Mouse (Mus musculus): ENCODE results near the gene Tceal5.
"Not testable (repeated sequence)": the region's sequence is repeated elsewhere in the genome, so short reads cannot be mapped to it uniquely, and the experiment has no call there.

Tceal5 gene

GRCm38 (mm10) chrX:136203664-136204066 is at the start of gene Tceal5:
TSS of gene Tceal5 (minus strand) at chrX:136203876.
- DNase-seq (ENCODE audit: low spot score): peak; percentile 59

- DNase-seq (ENCODE audit: low spot score): peak; percentile 29
Measured at GRCm38 (mm10) chrX:136252023-136252729, 48.5 kb upstream of the Tceal5 start.

- DNase-seq (ENCODE audit: low spot score): no peak
Measured at GRCm38 (mm10) chrX:136249671-136250070, 46.0 kb upstream of the Tceal5 start.

DNA sequence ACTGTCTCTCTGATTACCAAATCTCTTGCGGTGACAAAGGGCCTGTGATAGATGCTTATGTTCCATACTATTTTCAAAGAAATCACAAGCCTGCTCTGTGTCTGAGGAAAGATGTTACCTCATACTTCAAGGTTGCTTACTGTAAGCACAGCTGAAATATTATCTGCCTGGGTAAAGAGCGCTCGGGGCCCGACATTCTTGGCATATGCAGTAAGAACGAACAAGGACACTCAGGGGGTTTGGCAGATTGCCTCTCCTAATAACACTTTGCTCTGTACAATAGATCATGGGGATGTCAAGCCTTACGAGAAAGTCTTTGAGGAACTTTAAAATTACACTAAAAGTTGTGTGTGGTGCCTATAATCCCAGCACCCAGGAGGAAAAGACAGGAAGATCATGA is 45.1 kb upstream of the Tceal5 start:
- no peak for DNase-seq (ENCODE audit: low spot score)

GRCm38 (mm10) chrX:136245521-136246071 is 41.9 kb upstream of the Tceal5 start:
- DNase-seq (ENCODE audit: low spot score): peak; percentile 17

- peak; percentile 91 for DNase-seq (ENCODE audit: low spot score)
Measured at GRCm38 (mm10) chrX:136244574-136245229, 41.0 kb upstream of the Tceal5 start, which contains the start of gene Tceal9. TSS of gene Tceal9 (plus strand) at chrX:136245079.

DNA sequence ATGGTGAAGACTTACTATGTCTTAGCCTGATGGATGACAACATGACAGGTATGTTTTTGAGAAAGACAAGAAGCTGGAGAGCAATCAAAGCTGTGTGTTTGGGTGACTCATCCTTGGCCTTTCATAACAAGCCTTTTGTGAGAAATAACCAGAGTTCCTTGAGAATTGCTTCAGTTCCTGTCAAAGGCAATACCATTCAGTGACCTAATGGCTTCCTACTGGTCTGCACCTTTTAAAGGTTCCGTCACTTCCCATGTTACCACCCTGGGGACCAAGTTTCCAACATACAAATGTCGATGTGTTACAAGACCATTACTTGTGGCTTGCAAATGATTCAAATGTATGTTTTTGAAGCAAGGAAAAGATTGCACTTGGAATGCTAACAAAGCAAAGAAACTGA is 39.5 kb upstream of the Tceal5 start:
- no peak for DNase-seq (ENCODE audit: low spot score)

- DNase-seq (ENCODE audit: low spot score): peak; percentile 19
Measured at GRCm38 (mm10) chrX:136238118-136238517, 34.4 kb upstream of the Tceal5 start.

DNA sequence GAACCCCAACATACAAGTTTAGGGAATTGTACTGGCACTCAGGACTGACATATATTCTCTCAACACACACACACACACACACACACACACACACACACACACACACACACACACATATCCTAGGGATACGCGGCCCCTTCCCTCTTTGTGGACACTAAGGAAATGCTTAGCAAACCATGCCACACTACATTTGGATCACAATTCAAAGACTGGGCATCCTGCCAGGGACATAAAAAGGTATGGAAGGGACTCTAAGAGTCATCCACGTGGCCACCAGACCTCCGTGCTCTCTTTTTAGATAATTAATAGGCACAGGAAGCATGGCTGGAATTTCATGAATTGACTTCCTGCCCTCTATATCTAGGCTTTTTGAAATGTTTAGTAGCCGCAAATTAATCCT is 24.1 kb upstream of the Tceal5 start:
- no peak for DNase-seq (ENCODE audit: low spot score)

- DNase-seq (ENCODE audit: low spot score): no peak
Measured at GRCm38 (mm10) chrX:136223714-136224113, 20.0 kb upstream of the Tceal5 start.

GRCm38 (mm10) chrX:136216303-136216702 is 12.6 kb upstream of the Tceal5 start:
- no peak for DNase-seq (ENCODE audit: low spot score)

GRCm38 (mm10) chrX:136214729-136215677 is 11.3 kb upstream of the Tceal5 start, which contains the start of the genes Tceal7 and Bex1:
TSS of gene Tceal7 (plus strand) at chrX:136214779.
TSS of gene Bex1 (minus strand) at chrX:136215513.
- not testable (repeated sequence) for DNase-seq (ENCODE audit: low spot score)

GRCm38 (mm10) chrX:136213396-136213795 is 9.7 kb upstream of the Tceal5 start:
- DNase-seq (ENCODE audit: low spot score): no peak

DNA sequence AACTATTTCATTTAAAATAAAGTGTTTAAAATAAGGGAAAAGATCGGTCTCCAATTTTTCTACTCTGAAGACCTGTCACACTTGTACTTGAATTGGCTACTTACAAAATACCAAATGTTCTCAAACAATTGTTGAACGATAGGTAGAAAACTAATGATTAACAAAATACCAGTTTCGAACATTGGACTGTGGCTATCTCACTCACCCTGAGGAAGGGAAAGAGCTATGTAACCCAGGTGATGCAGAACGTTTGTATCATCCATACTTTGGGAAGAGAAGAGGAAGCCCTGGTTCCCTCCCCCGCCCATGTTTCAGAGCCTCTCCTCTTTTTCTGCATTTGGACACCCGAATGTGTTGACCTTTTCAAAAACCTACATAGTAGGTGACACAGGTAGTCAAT is 730 bp upstream of the Tceal5 start:
- no peak for DNase-seq (ENCODE audit: low spot score)

DNA sequence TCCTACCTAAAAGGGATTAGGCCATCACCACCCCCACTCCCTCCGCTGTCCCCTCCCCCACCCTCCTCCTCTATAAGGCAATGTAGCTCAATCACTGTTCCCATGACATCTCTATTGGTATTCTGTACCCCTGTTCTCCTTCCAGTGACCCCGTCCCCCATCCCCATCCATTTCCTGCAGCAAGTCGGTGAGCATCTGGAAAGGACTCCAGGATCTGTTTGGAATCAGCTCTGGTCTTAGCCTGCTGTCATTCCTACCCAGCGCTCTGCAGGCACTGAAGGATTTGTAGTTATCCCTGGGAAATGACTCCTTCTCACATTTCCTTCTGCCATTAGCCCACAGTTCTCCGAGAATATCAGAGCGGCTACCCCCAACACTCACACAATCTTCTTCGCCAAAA is 419 bp downstream of the Tceal5 start:
- DNase-seq (ENCODE audit: low spot score): peak; percentile 6

- DNase-seq (ENCODE audit: low spot score): peak; percentile 23
Measured at GRCm38 (mm10) chrX:136196873-136197272, 6.8 kb downstream of the Tceal5 start.

GRCm38 (mm10) chrX:136195193-136195944 is 8.3 kb downstream of the Tceal5 start:
- no peak for DNase-seq (ENCODE audit: low spot score)

GRCm38 (mm10) chrX:136183107-136183506 is 20.6 kb downstream of the Tceal5 start:
- DNase-seq (ENCODE audit: low spot score): no peak

GRCm38 (mm10) chrX:136180897-136181553 is 22.7 kb downstream of the Tceal5 start:
- peak; percentile 7 for DNase-seq (ENCODE audit: low spot score)

DNA sequence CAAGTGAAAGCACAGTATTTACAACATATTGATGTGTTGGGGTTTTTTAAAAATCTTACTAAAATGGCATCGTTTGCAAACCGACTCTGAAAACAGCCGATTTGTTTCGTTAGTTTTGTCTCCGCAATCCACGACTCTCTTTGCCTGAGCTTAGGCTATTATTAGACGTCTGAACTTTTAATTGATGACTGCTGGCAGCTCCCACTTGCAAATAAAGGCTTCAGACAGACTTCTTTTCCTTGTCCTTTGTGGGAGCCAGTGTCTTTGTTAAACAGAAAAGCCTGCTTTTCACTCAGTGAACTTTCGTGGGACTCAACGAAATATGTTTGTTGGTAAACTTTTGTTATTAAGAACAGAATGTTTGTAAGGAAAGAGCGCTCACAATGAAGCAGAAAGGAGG is 30.9 kb downstream of the Tceal5 start:
- peak; percentile 38 for DNase-seq (ENCODE audit: low spot score)

GRCm38 (mm10) chrX:136172118-136172551 is 31.5 kb downstream of the Tceal5 start, which contains the start of gene Tceal8:
TSS of gene Tceal8 (minus strand) at chrX:136172342.
- peak; percentile 95 for DNase-seq (ENCODE audit: low spot score)

All from embryo, embryonic 10 days (tissue).